Mouse (Mus musculus) cerebellum, adult 2 months (tissue): ENCODE measurements at regions not wholly inside any gene's neighbourhood (a gene's known extent, or its start where the extent isn't known, plus 50 kb on each side); places are given as distances from the start of the nearest gene placed in this dataset.

Experiments
- DNase-seq, 2 experiments: peaks; one replicate each; pipeline ENCODE4 v3.0.0; 2021
- H3K27ac ChIP-seq: fragments of 200-500 bp; 2 replicates; pipeline ENCODE4 v1.5.1; 2012; ENCODE audit warnings: low read length, control low read depth, inconsistent platforms; ENCODE audit not compliant: insufficient read depth
- H3K27me3 ChIP-seq: fragments of 200-500 bp; 2 replicates; pipeline ENCODE4 v1.6.1; 2012; ENCODE audit warnings: inconsistent platforms, mild to moderate bottlenecking, low read length, moderate library complexity; ENCODE audit not compliant: control insufficient read depth, insufficient read depth
- H3K4me1 ChIP-seq: fragments of 200-500 bp; 2 replicates; pipeline ENCODE4 v1.6.1; 2011; ENCODE audit warnings: low read length; ENCODE audit not compliant: control insufficient read depth, insufficient read depth
- H3K4me3 ChIP-seq: fragments of 200-500 bp; replicated peaks from 2 replicates; pipeline ENCODE3; 2011; ENCODE audit warnings: mild to moderate bottlenecking, low read depth, low read length, control low read depth; ENCODE audit not compliant: insufficient read depth
- CTCF ChIP-seq: fragments of 200-500 bp; IDR thresholded peaks from 2 replicates; pipeline ENCODE4 v1.5.1; 2011; ENCODE audit warnings: low read depth, mild to moderate bottlenecking, control low read depth, low read length, moderate library complexity, borderline replicate concordance; ENCODE audit not compliant: insufficient read depth
- POLR2A ChIP-seq: fragments of 200-500 bp; IDR thresholded peaks from 2 replicates; pipeline ENCODE4 v1.6.1; 2011; ENCODE audit warnings: low read length, control low read depth, borderline replicate concordance; ENCODE audit not compliant: insufficient read depth
- WGBS: fragments of 180-500 bp; shearing (Covaris S2); methylation state at CpG from one replicate; pipeline ENCODE4 v1.1.7; 2018; 5-methylcytosine and 5-hydroxymethylcytosine counted together

DNA sequence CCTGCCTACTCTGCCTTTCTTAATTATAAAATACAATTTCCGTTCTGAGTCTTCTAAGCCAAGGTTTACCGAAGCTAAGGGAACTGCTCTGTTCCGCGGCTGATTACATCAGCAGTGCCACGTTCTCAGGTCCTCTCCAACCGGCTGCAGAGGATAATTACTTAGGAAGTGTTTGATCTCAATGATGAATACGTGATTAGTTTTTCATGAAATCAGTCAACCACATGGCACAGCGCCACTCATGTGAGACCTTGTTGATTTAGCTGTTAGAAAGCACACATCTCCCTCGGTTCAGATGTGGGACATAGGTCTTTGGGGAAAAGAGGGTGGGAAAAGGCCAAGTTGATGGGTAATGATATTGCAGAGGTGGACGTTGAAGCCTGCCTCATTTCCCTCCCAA is 141.7 kb downstream of the Pou4f1 start:
- 41% methylated on average over 10 of the region's 10 CpGs for WGBS
- Histone ChIP-seq H3K27ac (no peak overlapping the region), H3K4me1 (no peaks in the 10 kb centered on the region), H3K4me3 (no peak overlapping the region), H3K27me3 (no peaks in the 10 kb centered on the region)
- no peak for TF ChIP-seq CTCF
- TF ChIP-seq POLR2A: no peak
- no peak for DNase-seq

DNA sequence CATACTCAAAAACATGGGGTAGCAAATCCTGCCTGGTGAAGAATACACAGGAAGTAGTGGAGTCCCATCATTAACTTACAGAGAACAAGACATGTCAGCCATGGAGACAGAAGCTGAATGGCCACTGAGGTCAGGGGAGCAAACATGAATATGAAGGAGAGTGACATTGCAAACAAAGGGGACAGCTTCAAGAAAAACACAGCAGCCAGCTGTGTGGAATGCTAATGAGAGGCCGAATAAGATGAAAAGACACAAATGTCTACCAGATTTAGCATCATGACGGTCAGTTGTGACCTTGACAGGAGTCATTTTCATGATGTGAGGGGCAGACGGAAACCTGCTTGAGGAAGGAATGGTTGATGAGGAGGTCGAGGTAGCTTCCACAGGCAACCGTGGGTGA is 167.7 kb downstream of the Pou4f1 start:
- Histone ChIP-seq H3K27me3 (no peaks in the 10 kb centered on the region; the same call in 1 of the 2 replicates), H3K4me1 (no peaks in the 10 kb centered on the region), H3K27ac (no peak overlapping the region), H3K4me3 (no peak overlapping the region)
- DNase-seq: no peak
- 60% methylated on average over 5 of the region's 5 CpGs for WGBS
- no peak for TF ChIP-seq CTCF
- TF ChIP-seq POLR2A: no peak

DNA sequence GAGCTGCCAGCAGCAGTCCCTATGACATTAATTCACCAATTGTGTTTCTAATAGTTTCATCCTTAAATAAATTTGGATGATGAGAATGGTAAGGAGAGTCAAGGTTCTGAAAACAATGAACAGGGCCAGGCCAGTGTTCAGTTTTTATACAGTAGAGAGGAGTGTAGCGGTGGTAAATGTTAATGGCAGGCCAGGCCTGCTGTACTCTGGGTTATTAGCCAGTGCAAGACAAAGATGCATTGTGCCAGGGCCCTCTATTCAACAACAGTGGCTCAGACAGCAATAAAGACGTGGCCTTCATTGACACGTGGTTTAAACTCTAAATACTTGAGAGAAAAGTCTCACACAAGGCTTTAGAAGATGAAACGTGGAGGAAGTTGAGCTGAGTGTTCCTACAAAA is 169.5 kb downstream of the Pou4f1 start:
- TF ChIP-seq POLR2A (no peak), CTCF (no peak)
- no peak for DNase-seq
- H3K27me3 ChIP-seq: no peaks in the 10 kb centered on the region; the same call in 1 of the 2 replicates
- no peak overlapping the region for H3K27ac ChIP-seq
- H3K4me1 ChIP-seq: no peaks in the 10 kb centered on the region
- WGBS: 80% methylated on average over 4 of the region's 4 CpGs
- H3K4me3 ChIP-seq: no peak overlapping the region

DNA sequence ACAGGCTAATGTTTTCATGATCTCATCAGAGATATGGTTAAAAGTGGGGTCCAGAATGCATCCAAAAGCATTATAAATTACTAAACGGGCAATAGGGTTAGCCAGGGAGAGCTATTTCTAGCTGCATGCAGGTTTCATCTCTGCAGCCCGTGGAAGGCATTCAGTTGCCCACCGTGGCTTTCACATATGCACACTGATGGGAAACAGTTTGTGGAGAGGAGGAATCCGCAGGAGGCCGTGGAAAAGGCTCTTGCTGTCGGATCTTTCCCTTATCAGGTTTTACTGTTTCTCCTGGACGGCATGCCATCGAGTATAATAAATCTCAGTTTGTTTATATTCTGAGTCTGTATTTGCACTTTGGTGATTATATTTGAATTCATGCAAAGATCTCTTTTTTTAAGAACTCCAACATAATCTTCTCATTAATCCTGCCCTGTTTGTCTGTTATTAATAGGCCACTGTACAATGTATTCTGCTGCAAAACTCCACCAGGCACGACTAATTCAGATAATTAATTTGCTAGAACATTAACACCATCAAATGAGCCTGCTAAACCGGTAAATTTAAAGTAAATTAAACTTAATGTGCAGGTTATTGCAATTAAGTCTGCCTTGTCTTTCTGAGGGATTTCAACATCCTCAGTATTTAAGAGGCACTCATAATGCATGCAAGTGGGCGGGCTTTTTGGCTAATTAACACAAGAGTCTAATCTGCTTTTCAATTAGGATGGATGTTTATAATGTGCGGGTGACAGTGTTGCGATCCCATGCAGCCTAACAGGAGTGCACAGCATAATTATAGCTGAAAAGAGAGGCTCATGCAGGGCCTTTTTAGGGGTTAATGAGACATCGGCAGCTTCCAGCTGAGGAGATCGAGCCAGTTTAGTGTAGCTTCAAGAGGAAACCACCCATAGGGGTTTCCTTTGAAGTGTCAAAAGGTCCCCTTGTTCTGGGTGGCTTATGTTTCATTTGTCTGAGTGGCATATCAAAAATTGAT is 170.2 kb downstream of the Pou4f1 start:
- TF ChIP-seq POLR2A: no peak
- TF ChIP-seq CTCF: no peak
- Histone ChIP-seq H3K27me3 (no peaks in the 10 kb centered on the region; the same call in 1 of the 2 replicates), H3K27ac (no peak overlapping the region), H3K4me3 (no peak overlapping the region), H3K4me1 (no peaks in the 10 kb centered on the region)
- WGBS: 39% methylated on average over 15 of the region's 15 CpGs
- no peak for DNase-seq

DNA sequence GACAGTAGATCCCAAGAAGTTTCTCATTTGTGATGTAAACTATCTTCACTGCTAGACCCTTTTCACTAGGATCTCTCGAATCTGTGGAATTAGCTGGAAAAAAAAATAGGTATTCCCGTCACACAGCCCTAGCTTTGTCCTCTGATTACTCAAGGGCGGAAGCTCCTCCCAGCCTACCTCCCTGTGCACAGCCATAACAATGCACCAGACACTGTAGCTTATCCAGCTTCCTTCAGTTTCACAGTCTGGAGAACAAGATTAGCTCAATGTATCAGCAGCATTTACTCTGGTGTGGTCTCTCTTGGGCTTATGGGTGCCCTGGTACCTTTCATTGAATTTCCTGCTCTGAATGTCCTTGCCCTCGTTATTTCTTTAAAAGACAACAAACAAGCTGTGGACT is 174.0 kb downstream of the Pou4f1 start:
- H3K27ac ChIP-seq: no peak overlapping the region
- no peaks in the 10 kb centered on the region for H3K4me1 ChIP-seq
- H3K27me3 ChIP-seq: no peaks in the 10 kb centered on the region; the same call in 1 of the 2 replicates
- DNase-seq: no peak
- no peak for TF ChIP-seq POLR2A
- no peak for TF ChIP-seq CTCF
- 73% methylated on average over 4 of the region's 4 CpGs for WGBS
- H3K4me3 ChIP-seq: no peak overlapping the region

DNA sequence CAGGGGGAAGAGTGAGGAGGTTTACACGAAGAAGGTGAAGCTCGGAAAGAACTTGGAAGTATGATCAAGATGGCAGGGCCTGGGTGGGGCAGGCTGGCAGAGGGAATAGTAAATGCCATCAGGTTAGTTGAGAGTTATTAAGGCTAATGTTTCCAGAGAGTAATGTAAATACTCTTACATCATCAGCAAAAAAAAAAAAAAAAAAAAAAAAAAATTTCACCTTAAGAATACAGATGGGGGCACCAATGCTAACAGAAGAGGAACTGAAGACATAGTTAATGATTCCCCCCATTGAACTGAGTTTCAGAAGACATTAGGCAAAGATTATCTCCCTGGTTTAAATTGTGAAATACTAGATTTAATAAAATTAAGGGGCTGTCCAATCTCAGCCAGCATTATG is 174.7 kb downstream of the Pou4f1 start:
- Histone ChIP-seq H3K4me1 (no peaks in the 10 kb centered on the region), H3K27ac (no peak overlapping the region), H3K4me3 (no peak overlapping the region), H3K27me3 (no peaks in the 10 kb centered on the region; the same call in 1 of the 2 replicates)
- 97% methylated on average over 2 of the region's 2 CpGs for WGBS
- no peak for DNase-seq
- no peak for TF ChIP-seq CTCF

DNA sequence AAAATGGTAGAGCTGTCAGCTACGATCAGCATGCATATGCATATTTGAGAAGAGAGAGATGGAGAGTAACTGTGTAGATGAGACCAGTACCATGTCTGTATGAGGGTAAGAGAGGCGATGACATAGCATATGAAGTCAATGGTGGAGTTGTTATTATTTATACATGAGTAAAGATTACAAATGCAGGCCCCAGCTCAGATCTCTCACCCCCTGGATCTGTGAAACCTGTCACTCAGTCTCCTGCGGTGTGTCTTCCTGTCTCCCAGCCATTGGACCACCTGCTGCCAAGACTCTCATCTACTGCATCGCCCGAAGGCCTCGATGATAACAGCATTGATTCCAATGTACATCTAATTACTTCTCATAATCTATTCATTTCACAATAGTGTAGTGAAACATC is 187.4 kb downstream of the Pou4f1 start:
- no peaks in the 10 kb centered on the region; the same call in 1 of the 2 replicates for H3K27me3 ChIP-seq
- peak; percentile 40 to 49 for DNase-seq
- no peak overlapping the region for H3K4me3 ChIP-seq
- H3K4me1 ChIP-seq: peaks cover 4% of the 10 kb centered on the region; the same call in 1 of the 2 replicates
- TF ChIP-seq POLR2A: no peak
- WGBS: 24% methylated on average over 6 of the region's 6 CpGs
- H3K27ac ChIP-seq: no peak overlapping the region

DNA sequence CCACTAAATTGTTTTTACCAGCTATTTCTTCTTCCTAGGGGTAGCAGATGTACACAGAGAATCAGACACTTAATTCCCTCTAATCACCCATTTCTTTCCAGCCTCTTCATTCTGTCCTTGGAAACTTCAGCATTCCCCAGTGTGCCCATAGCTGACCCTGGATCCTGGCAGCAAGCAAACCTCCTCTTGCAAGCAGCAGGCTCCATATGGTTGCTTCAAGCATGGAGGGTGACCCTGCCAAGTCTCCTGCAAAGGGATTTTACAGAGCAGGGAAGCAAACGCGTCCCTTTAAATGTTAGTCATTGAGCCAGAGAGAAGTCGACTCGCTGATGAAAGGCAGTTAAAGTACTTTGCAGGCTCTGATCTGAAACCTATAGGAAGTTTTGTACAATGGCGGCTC is 187.9 kb downstream of the Pou4f1 start:
- H3K4me3 ChIP-seq: no peak overlapping the region
- no peaks in the 10 kb centered on the region; the same call in 1 of the 2 replicates for H3K27me3 ChIP-seq
- peaks cover 4% of the 10 kb centered on the region; the same call in 1 of the 2 replicates for H3K4me1 ChIP-seq
- 15% methylated on average over 5 of the region's 5 CpGs for WGBS
- no peak for TF ChIP-seq POLR2A
- no peak for TF ChIP-seq CTCF
- no peak overlapping the region for H3K27ac ChIP-seq
- peak; percentile 70 to 87 for DNase-seq
